Mouse (Mus musculus): ENCODE measurements around the gene Mcpt4. TPM values are rescaled to one million over a fixed set of nuclear protein-coding genes. Genes with fewer than 3 reads are reported as not detected.
"Not testable (repeated sequence)": the region's sequence is repeated elsewhere in the genome, so short reads cannot be mapped to it uniquely, and the experiment has no call there.

The Mcpt4 gene
- polyA plus RNA-seq, 1 experiment from 2014 or later = 0.52 TPM

DNA sequence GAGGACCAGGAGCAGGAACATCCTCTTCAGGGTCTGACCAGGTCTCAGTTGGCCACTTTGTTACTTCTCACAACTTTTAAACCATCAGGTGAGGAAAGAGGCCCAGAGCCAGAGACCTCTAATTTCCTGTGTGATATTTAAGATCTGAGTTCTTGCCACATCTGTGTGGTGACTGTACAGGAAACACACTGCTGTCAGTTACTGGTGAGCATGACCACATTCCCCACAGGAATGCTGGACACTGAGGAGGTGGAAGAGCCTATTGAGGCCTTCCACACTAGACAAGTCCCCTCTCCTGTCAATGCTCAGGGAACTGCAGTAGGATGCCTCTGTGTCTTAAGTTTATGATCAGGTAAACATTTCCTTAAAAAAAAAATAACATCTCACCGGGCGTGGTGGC lies 23.1 kb upstream of the Mcpt4 start, which contains the start of gene Mcpt8:
TSS of gene Mcpt8 (minus strand) at position 107 of the 400 bp plus-strand sequence.
- no peaks in the 10 kb centered on the region for H3K36me3 ChIP-seq (ENCODE audit: control insufficient read depth, insufficient read depth, low read length)
- no peaks in the 10 kb centered on the region for H3K9me3 ChIP-seq (ENCODE audit: control insufficient read depth, low read depth, low read length)
- no peaks in the 10 kb centered on the region for H3K4me1 ChIP-seq (ENCODE audit: control insufficient read depth, insufficient read depth, low read length)
- 89% methylated on average over 2 of the region's 2 CpGs for WGBS
- H3K9ac ChIP-seq (replicated peaks; ENCODE audit: low read depth, low read length) = no peak within 1 kb of the TSS
- ATAC-seq (ENCODE audit: insufficient number of reproducible peaks, insufficient read depth, low FRiP score, low read depth) = no peak
- H3K27me3 ChIP-seq (ENCODE audit: control insufficient read depth, insufficient read depth, low read length) = no peaks in the 10 kb centered on the region
- H3K4me3 ChIP-seq (ENCODE audit: low read depth, low read length) = no peak within 1 kb of the TSS
- H3K27ac ChIP-seq (ENCODE audit: low read length) = no peak within 1 kb of the TSS
- no peak within 1 kb of the TSS for H3K4me2 ChIP-seq (replicated peaks; ENCODE audit: low read depth, low read length)

DNA sequence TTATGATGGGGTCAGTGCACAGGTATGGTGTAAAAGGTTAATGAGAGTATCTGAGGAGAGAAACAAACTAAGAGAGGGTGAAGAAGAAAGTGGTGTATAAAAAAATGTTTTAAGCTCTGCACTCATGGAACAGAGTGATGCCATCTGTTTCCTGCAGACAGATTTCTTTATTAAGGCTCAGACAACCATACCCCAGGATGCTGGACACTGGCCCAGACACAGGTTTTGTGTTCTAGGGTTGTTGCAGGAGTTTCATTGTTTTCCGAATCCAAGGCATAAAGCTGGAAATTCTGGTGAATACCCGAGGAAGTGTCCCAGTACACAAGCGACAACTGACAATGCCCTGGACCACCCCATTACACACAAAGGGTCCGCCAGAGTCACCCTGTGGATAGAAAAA lies 19.9 kb upstream of the Mcpt4 start:
- Histone ChIP-seq H3K4me3 (ENCODE audit: low read depth, low read length) (no peak overlapping the region), H3K27me3 (ENCODE audit: control insufficient read depth, insufficient read depth, low read length) (no peaks in the 10 kb centered on the region), H3K4me1 (ENCODE audit: control insufficient read depth, insufficient read depth, low read length) (no peaks in the 10 kb centered on the region), H3K4me2 (replicated peaks; ENCODE audit: low read depth, low read length) (no peak overlapping the region), H3K9me3 (ENCODE audit: control insufficient read depth, low read depth, low read length) (no peaks in the 10 kb centered on the region), H3K27ac (ENCODE audit: low read length) (no peak overlapping the region), H3K9ac (replicated peaks; ENCODE audit: low read depth, low read length) (no peak overlapping the region), H3K36me3 (ENCODE audit: control insufficient read depth, insufficient read depth, low read length) (no peaks in the 10 kb centered on the region)
- 86% methylated on average over 4 of the region's 4 CpGs for WGBS
- no peak for ATAC-seq (ENCODE audit: insufficient number of reproducible peaks, insufficient read depth, low FRiP score, low read depth)

DNA sequence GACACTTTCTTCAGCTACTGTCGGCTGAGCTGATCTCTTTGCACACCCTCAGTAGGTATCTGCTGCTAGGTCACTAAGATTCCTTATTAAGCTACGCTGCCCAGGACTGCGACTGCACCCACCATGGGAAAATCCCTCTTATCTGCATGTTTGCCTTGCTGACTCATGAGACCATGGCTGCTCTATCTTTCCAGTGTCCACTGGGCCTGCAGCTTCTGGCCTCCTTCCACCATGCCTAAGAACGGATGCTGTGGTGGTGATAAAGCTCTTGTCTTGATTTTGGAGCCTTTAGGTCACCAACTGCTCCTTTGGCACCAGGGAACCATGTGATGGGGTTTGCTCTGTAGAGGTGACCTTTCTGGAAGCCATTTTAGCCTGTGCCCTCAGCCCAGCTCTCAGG lies 4.4 kb downstream of the Mcpt4 start:
- no peak overlapping the region for H3K4me2 ChIP-seq (replicated peaks; ENCODE audit: low read depth, low read length)
- H3K9me3 ChIP-seq (ENCODE audit: control insufficient read depth, low read depth, low read length) = no peaks in the 10 kb centered on the region
- no peak overlapping the region for H3K27ac ChIP-seq (ENCODE audit: low read length)
- H3K9ac ChIP-seq (replicated peaks; ENCODE audit: low read depth, low read length) = no peak overlapping the region
- no peak for ATAC-seq (ENCODE audit: insufficient number of reproducible peaks, insufficient read depth, low FRiP score, low read depth)
- H3K4me3 ChIP-seq (ENCODE audit: low read depth, low read length) = no peak overlapping the region
- 75% methylated on average over 4 of the region's 4 CpGs for WGBS
- no peaks in the 10 kb centered on the region for H3K27me3 ChIP-seq (ENCODE audit: control insufficient read depth, insufficient read depth, low read length)
- H3K4me1 ChIP-seq (ENCODE audit: control insufficient read depth, insufficient read depth, low read length) = no peaks in the 10 kb centered on the region
- H3K36me3 ChIP-seq (ENCODE audit: control insufficient read depth, insufficient read depth, low read length) = no peaks in the 10 kb centered on the region

DNA sequence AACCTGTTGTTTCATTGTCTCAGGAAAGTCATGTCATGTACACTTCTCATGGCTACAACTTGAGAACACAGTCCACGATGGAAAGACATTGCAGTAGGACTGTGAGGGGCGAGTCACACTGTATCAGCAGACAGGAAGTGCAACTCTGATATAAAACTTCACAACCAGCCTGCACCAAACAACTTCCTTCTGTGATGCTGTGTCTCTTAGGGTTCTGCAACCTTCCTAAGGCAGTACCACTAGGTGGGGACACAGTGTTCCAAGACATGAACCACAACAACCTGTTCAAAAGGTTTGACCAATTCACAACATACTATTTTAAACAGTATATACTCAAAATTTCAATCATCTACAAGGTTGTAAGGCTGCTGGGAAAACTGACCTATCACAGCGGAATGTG lies 6.7 kb downstream of the Mcpt4 start:
- no peak overlapping the region for H3K4me3 ChIP-seq (ENCODE audit: low read depth, low read length)
- H3K4me1 ChIP-seq (ENCODE audit: control insufficient read depth, insufficient read depth, low read length) = no peaks in the 10 kb centered on the region
- no peaks in the 10 kb centered on the region for H3K27me3 ChIP-seq (ENCODE audit: control insufficient read depth, insufficient read depth, low read length)
- no peak overlapping the region for H3K4me2 ChIP-seq (replicated peaks; ENCODE audit: low read depth, low read length)
- no peak overlapping the region for H3K9ac ChIP-seq (replicated peaks; ENCODE audit: low read depth, low read length)
- H3K27ac ChIP-seq (ENCODE audit: low read length) = no peak overlapping the region
- H3K9me3 ChIP-seq (ENCODE audit: control insufficient read depth, low read depth, low read length) = no peaks in the 10 kb centered on the region
- no peak for ATAC-seq (ENCODE audit: insufficient number of reproducible peaks, insufficient read depth, low FRiP score, low read depth)
- no peaks in the 10 kb centered on the region for H3K36me3 ChIP-seq (ENCODE audit: control insufficient read depth, insufficient read depth, low read length)
- WGBS = 79% methylated on average over 3 of the region's 3 CpGs

DNA sequence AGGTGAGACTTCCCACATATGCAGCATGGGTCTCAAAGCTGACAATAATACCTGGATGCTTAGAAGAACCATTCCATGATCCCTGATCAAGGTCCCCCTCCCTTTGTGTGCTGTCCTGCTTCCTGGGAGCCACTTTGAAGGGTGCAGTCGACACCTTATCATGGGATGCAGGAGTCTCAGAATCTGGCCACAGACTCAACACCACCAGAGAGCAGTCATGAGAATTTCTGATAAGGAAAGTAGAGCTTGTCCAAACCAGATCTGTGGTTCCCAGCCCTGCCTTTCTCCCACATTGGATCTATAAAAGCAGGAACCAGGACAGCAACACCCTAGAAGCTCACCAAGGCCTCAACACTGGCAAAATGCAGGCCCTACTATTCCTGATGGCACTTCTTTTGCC lies 20.3 kb downstream of the Mcpt4 start, which contains the start of gene Mcpt2:
TSS of gene Mcpt2 (plus strand) at position 250 of the 400 bp plus-strand sequence.
- not testable (repeated sequence) for ATAC-seq (ENCODE audit: insufficient number of reproducible peaks, insufficient read depth, low FRiP score, low read depth); H3K27me3 ChIP-seq (ENCODE audit: control insufficient read depth, insufficient read depth, low read length); H3K4me2 ChIP-seq (replicated peaks; ENCODE audit: low read depth, low read length); H3K4me3 ChIP-seq (ENCODE audit: low read depth, low read length); H3K9me3 ChIP-seq (ENCODE audit: control insufficient read depth, low read depth, low read length); H3K4me1 ChIP-seq (ENCODE audit: control insufficient read depth, insufficient read depth, low read length); H3K9ac ChIP-seq (replicated peaks; ENCODE audit: low read depth, low read length); H3K36me3 ChIP-seq (ENCODE audit: control insufficient read depth, insufficient read depth, low read length); H3K27ac ChIP-seq (ENCODE audit: low read length)
- WGBS = 70% methylated on average over 1 of the region's 1 CpGs

DNA sequence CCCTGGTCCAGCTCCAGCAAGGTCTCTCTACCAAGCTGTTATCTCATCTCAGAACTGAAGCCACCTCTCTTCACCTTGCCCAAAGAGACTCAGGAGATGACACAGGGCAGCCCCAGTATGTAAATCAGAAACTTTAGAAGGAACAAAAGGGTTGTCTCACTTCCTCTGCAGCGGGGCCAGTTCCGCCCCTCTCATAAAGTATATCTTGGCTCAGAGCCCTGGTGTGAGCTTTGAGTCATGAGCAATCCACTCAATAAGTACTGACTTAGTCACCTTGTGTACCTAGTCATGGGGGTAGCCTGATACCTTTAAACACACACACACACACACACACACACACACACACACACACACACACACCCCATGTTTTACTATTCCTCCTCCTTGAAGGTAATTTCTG lies 27.7 kb downstream of the Mcpt4 start:
- H3K9me3 ChIP-seq (ENCODE audit: control insufficient read depth, low read depth, low read length) = no peaks in the 10 kb centered on the region
- no peaks in the 10 kb centered on the region for H3K4me1 ChIP-seq (ENCODE audit: control insufficient read depth, insufficient read depth, low read length)
- no peak overlapping the region for H3K9ac ChIP-seq (replicated peaks; ENCODE audit: low read depth, low read length)
- no peak overlapping the region for H3K4me3 ChIP-seq (ENCODE audit: low read depth, low read length)
- no peak overlapping the region for H3K4me2 ChIP-seq (replicated peaks; ENCODE audit: low read depth, low read length)
- H3K27ac ChIP-seq (ENCODE audit: low read length) = no peak overlapping the region
- 70% methylated on average over 2 of the region's 2 CpGs for WGBS
- H3K27me3 ChIP-seq (ENCODE audit: control insufficient read depth, insufficient read depth, low read length) = no peaks in the 10 kb centered on the region
- no peaks in the 10 kb centered on the region for H3K36me3 ChIP-seq (ENCODE audit: control insufficient read depth, insufficient read depth, low read length)
- ATAC-seq (ENCODE audit: insufficient number of reproducible peaks, insufficient read depth, low FRiP score, low read depth) = no peak

DNA sequence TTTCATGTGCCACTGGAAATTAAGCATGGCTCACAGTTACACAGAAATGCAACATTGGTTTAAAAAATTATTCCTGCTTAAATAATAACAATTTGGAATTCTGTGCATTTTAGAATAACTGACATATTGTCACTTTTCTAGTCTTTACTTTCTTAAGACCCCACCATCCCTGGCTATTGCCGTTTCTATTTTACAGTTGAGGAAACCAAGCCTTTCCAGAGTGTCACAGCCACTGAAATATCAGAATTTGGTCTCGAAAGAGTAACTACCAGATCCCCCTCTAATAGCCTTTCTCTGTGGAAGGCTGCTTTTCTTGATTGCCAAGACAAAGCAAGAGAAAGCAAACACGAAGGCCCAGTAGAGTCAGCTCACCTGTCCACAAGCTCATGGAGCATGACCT lies 31.7 kb downstream of the Mcpt4 start, which contains the start of gene Mcpt9:
TSS of gene Mcpt9 (minus strand) at position 101 of the 400 bp plus-strand sequence.
- H3K4me3 ChIP-seq (ENCODE audit: low read depth, low read length); H3K4me1 ChIP-seq (ENCODE audit: control insufficient read depth, insufficient read depth, low read length); ATAC-seq (ENCODE audit: insufficient number of reproducible peaks, insufficient read depth, low FRiP score, low read depth); H3K27ac ChIP-seq (ENCODE audit: low read length); H3K4me2 ChIP-seq (replicated peaks; ENCODE audit: low read depth, low read length); H3K36me3 ChIP-seq (ENCODE audit: control insufficient read depth, insufficient read depth, low read length); H3K27me3 ChIP-seq (ENCODE audit: control insufficient read depth, insufficient read depth, low read length); H3K9me3 ChIP-seq (ENCODE audit: control insufficient read depth, low read depth, low read length); H3K9ac ChIP-seq (replicated peaks; ENCODE audit: low read depth, low read length): not testable (repeated sequence)
- 68% methylated on average over 3 of the region's 3 CpGs for WGBS

DNA sequence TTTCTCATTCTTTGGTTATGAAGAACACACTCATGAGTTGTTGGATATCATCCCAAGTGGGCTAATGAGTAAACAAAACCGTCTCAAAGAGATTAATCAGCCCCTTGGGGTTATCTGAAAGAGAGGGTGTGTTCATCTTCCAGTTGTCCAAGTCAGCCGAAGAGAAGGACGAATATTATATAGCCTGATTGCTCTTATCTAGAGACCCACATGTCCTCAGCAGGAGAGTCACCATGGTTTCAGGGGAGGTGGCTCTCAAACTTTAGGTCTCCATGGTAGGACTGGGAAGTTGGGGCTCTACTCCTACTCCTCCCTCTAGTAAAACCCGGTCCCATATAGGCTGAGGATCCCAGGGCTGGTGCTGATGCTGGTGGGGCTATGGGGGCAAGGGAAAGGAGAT lies 40.8 kb downstream of the Mcpt4 start:
- H3K9ac ChIP-seq (replicated peaks; ENCODE audit: low read depth, low read length); ATAC-seq (ENCODE audit: insufficient number of reproducible peaks, insufficient read depth, low FRiP score, low read depth); H3K4me1 ChIP-seq (ENCODE audit: control insufficient read depth, insufficient read depth, low read length); H3K9me3 ChIP-seq (ENCODE audit: control insufficient read depth, low read depth, low read length); H3K4me2 ChIP-seq (replicated peaks; ENCODE audit: low read depth, low read length); H3K27ac ChIP-seq (ENCODE audit: low read length); H3K36me3 ChIP-seq (ENCODE audit: control insufficient read depth, insufficient read depth, low read length); H3K4me3 ChIP-seq (ENCODE audit: low read depth, low read length); H3K27me3 ChIP-seq (ENCODE audit: control insufficient read depth, insufficient read depth, low read length): not testable (repeated sequence)
- 77% methylated on average over 4 of the region's 4 CpGs for WGBS

DNA sequence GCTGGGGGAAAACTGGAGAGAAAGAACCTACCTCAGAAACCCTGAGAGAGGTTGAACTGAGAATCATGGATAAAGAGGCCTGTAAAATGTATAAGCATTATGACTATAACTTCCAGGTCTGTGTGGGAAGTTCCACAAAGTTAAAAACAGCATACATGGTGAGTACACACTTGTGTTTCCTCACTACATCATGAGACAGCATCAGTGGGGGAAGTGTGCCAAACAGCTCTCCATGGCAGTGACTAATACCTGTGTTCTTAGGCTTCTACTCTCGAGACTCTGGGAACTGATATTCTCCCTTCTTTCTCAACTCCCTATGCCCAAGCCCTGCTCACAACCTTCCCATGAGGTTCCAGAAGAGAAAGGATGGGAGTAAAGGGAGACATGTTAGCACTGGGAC lies 42.7 kb downstream of the Mcpt4 start:
- no peaks in the 10 kb centered on the region for H3K36me3 ChIP-seq (ENCODE audit: control insufficient read depth, insufficient read depth, low read length)
- H3K4me3 ChIP-seq (ENCODE audit: low read depth, low read length) = no peak overlapping the region
- WGBS = 45% methylated on average over 1 of the region's 1 CpGs
- H3K9me3 ChIP-seq (ENCODE audit: control insufficient read depth, low read depth, low read length) = no peaks in the 10 kb centered on the region
- no peaks in the 10 kb centered on the region for H3K4me1 ChIP-seq (ENCODE audit: control insufficient read depth, insufficient read depth, low read length)
- H3K27ac ChIP-seq (ENCODE audit: low read length) = no peak overlapping the region
- H3K27me3 ChIP-seq (ENCODE audit: control insufficient read depth, insufficient read depth, low read length) = no peaks in the 10 kb centered on the region
- no peak overlapping the region for H3K4me2 ChIP-seq (replicated peaks; ENCODE audit: low read depth, low read length)
- no peak overlapping the region for H3K9ac ChIP-seq (replicated peaks; ENCODE audit: low read depth, low read length)
- no peak for ATAC-seq (ENCODE audit: insufficient number of reproducible peaks, insufficient read depth, low FRiP score, low read depth)

Data from stomach, embryonic 14.5 days (tissue).